Mouse (Mus musculus): ENCODE data around the gene Plcb4. TPM values are rescaled to one million over a fixed set of nuclear protein-coding genes. Genes with fewer than 3 reads are reported as not detected.

The Plcb4 gene
- total and polyA plus RNA-seq, 3 experiments = not detected

DNA sequence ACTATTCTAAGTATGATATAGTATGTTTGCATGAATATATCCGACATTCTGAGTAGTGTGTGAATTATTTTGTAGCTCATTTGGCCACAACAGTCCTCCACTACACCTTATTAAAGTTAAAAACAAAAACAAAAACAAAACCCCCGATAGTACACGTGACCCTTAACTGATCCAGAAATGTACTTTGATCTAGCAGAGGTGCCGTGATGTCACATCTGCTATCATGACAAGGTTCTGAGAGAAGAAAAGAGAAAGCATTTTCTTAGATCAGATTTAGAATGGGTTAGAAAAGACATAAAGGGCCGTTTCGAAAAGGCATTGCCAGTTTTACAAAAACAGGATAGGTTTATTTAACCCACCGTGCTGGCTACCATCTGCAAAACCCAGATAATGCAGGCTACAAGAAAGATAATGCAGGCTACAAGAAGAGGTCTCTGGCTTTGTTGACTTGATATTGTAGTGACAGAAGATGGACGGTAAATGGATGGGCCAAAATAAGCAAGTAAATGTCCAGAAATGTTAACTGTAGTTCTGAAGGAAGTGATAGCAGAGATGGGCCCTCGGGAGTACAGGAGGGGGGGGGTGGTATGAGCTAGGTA, 227.4 kb downstream of the Plcb4 start:
- in situ Hi-C loops (cut with MboI; ENCODE audit: low pct_ligation_motif_present, low pct_unique_long_range_greater_than_20kb, low sequenced_read_pairs) = no loop called here
- no peaks in the 10 kb centered on the region for H3K4me1 ChIP-seq (ENCODE audit: control insufficient read depth in 1 of 2, insufficient read depth in 2 of 2)
- H3K4me3 ChIP-seq (replicated peaks in 1 of 3; ENCODE audit: low read depth in 2 of 3, low read length in 2 of 3, poor library complexity in 1 of 3) = no peak overlapping the region
- H3K36me3 ChIP-seq (replicated peaks in 1 of 2; ENCODE audit: control insufficient read depth in 1 of 2, insufficient read depth in 1 of 2, low read length in 1 of 2) = no peaks in the 10 kb centered on the region
- no peak for DNase-seq (ENCODE audit: extremely low read depth)
- no peak overlapping the region for H3K9ac ChIP-seq (ENCODE audit: insufficient read depth, low read depth)
- TF ChIP-seq ZC3H11A (IDR thresholded peaks at IDR 0.05; ENCODE audit: low read depth, low read length) (no peak), USF1 (IDR thresholded peaks at IDR 0.05; ENCODE audit: low read depth, low read length) (no peak), ZKSCAN1 (IDR thresholded peaks at IDR 0.05; ENCODE audit: borderline replicate concordance, low read depth, low read length) (no peak), POLR2A (IDR thresholded peaks at IDR 0.05; ENCODE audit: low read depth, low read length) (no peak), BHLHE40 (IDR thresholded peaks at IDR 0.05; ENCODE audit: low read depth, low read length) (no peak), CHD1 (IDR thresholded peaks at IDR 0.05; ENCODE audit: low read depth, low read length) (no peak), MEF2A (IDR thresholded peaks at IDR 0.05; ENCODE audit: borderline replicate concordance, low read depth, low read length) (no peak), JUND (conservative IDR thresholded peaks at IDR 0.05; ENCODE audit: low read depth, low read length) (no peak), MYC (IDR thresholded peaks at IDR 0.05; ENCODE audit: low read depth, low read length) (no peak), GABPA (IDR thresholded peaks at IDR 0.05; ENCODE audit: insufficient replicate concordance, low read depth, low read length) (no peak), ETS1 (conservative IDR thresholded peaks at IDR 0.05; ENCODE audit: low read depth, low read length) (no peak)
- no peaks in the 10 kb centered on the region for H3K27me3 ChIP-seq (replicated peaks)
- H3K27ac ChIP-seq (ENCODE audit: insufficient read depth, low read depth) = no peak overlapping the region
- H3K79me2 ChIP-seq (replicated peaks; ENCODE audit: control insufficient read depth, extremely low read depth, insufficient read depth, poor library complexity, severe bottlenecking) = no peaks in the 10 kb centered on the region
- no peak overlapping the region for H3K4me2 ChIP-seq (ENCODE audit: insufficient read depth, low read depth, poor library complexity, severe bottlenecking)
- H3K9me3 ChIP-seq (replicated peaks; ENCODE audit: low read length) = peaks cover 82% of the 10 kb centered on the region
- dilution Hi-C loops (cut with MboI; ENCODE audit: extremely low pct_ligation_motif_present, extremely low pct_unique_long_range_greater_than_20kb, low sequenced_read_pairs) = no loop called here

- TF ChIP-seq MAZ (IDR thresholded peaks at IDR 0.05; ENCODE audit: low read depth, low read length) = no peak
- no peak for TF ChIP-seq EP300 (IDR thresholded peaks at IDR 0.05; ENCODE audit: low read length)
- no peak for TF ChIP-seq CTCF (conservative IDR thresholded peaks at IDR 0.05 in 1 of 2, IDR thresholded peaks at IDR 0.05 in 1 of 2; ENCODE audit: low read depth in 2 of 2, low read length in 2 of 2)
- no peak for TF ChIP-seq ZKSCAN1 (IDR thresholded peaks at IDR 0.05; ENCODE audit: borderline replicate concordance, low read depth, low read length)
- TF ChIP-seq TCF12 (IDR thresholded peaks at IDR 0.05; ENCODE audit: low read depth, low read length) = no peak
- no peak for TF ChIP-seq E2F4 (IDR thresholded peaks at IDR 0.05; ENCODE audit: insufficient replicate concordance, low read depth, low read length)
- no peak for TF ChIP-seq MXI1 (IDR thresholded peaks at IDR 0.05; ENCODE audit: low read depth, low read length)
- TF ChIP-seq MYC (IDR thresholded peaks at IDR 0.05; ENCODE audit: low read depth, low read length) = no peak
- TF ChIP-seq USF2 (conservative IDR thresholded peaks at IDR 0.05; ENCODE audit: low read depth, low read length) = no peak
- TF ChIP-seq ETS1 (conservative IDR thresholded peaks at IDR 0.05; ENCODE audit: low read depth, low read length) = no peak
- no peak for TF ChIP-seq RAD21 (IDR thresholded peaks at IDR 0.05; ENCODE audit: low read depth, low read length)
- no peak for TF ChIP-seq ELF1 (IDR thresholded peaks at IDR 0.05; ENCODE audit: low read depth, low read length)
- TF ChIP-seq POLR2A (IDR thresholded peaks at IDR 0.05; ENCODE audit: low read depth, low read length) = no peak
- TF ChIP-seq MAFK (IDR thresholded peaks at IDR 0.05; ENCODE audit: insufficient replicate concordance, low read length) = no peak
- TF ChIP-seq ZMIZ1 (IDR thresholded peaks at IDR 0.05; ENCODE audit: low read depth, low read length) = no peak
- TF ChIP-seq NELFE (IDR thresholded peaks at IDR 0.05; ENCODE audit: low read depth, low read length) = no peak
- no peak for TF ChIP-seq GABPA (IDR thresholded peaks at IDR 0.05; ENCODE audit: insufficient replicate concordance, low read depth, low read length)
- Histone ChIP-seq H3K27me3 (replicated peaks) (no peaks in the 10 kb centered on the region), H3K79me2 (replicated peaks; ENCODE audit: control insufficient read depth, extremely low read depth, insufficient read depth, poor library complexity, severe bottlenecking) (no peaks in the 10 kb centered on the region), H3K9ac (ENCODE audit: insufficient read depth, low read depth) (no peak overlapping the region), H3K4me2 (ENCODE audit: insufficient read depth, low read depth, poor library complexity, severe bottlenecking) (no peak overlapping the region), H3K4me3 (replicated peaks in 1 of 3; ENCODE audit: low read depth in 2 of 3, low read length in 2 of 3, poor library complexity in 1 of 3) (no peak overlapping the region), H3K27ac (ENCODE audit: insufficient read depth, low read depth) (no peak overlapping the region), H3K36me3 (replicated peaks in 1 of 2; ENCODE audit: control insufficient read depth in 1 of 2, insufficient read depth in 1 of 2, low read length in 1 of 2) (no peaks in the 10 kb centered on the region), H3K4me1 (ENCODE audit: control insufficient read depth in 1 of 2, insufficient read depth in 2 of 2) (no peaks in the 10 kb centered on the region), H3K9me3 (replicated peaks; ENCODE audit: low read length) (peaks cover 79% of the 10 kb centered on the region)
- no peak for DNase-seq (ENCODE audit: extremely low read depth)
- dilution Hi-C loops (cut with MboI; ENCODE audit: extremely low pct_ligation_motif_present, extremely low pct_unique_long_range_greater_than_20kb, low sequenced_read_pairs) (no loop called here), in situ Hi-C loops (cut with MboI; ENCODE audit: low pct_ligation_motif_present, low pct_unique_long_range_greater_than_20kb, low sequenced_read_pairs) (no loop called here)
Observed at GRCm38 (mm10) chr2:135887805-135888204, 229.0 kb downstream of the Plcb4 start.

Data from CH12.LX (cell line).